Mouse (Mus musculus) cortical plate, adult 2 months (tissue): Measurements from ENCODE around the gene Ankrd34a. TPM values are rescaled to one million over a fixed set of nuclear protein-coding genes. Genes with fewer than 3 reads are reported as not detected.
"Not testable (repeated sequence)": the region's sequence is repeated elsewhere in the genome, so short reads cannot be mapped to it uniquely, and the experiment has no call there.

Source experiments
- H3K27ac ChIP-seq: fragments of 200-500 bp; 2 replicates; pipeline ENCODE4 v1.5.1; 2012; ENCODE audit warnings: low read length, control low read depth, inconsistent platforms; ENCODE audit not compliant: insufficient read depth
- H3K4me1 ChIP-seq: fragments of 200-500 bp; 2 replicates; pipeline ENCODE4 v1.6.1; 2011; ENCODE audit warnings: low read length; ENCODE audit not compliant: control insufficient read depth, insufficient read depth
- H3K4me3 ChIP-seq: fragments of 200-500 bp; 2 replicates; pipeline ENCODE4 v1.5.1; 2011; ENCODE audit warnings: mild to moderate bottlenecking, low read length, control low read depth; ENCODE audit not compliant: insufficient read depth
- CTCF ChIP-seq: fragments of 200-500 bp; IDR thresholded peaks from 2 replicates; pipeline ENCODE4 v1.5.1; 2011; ENCODE audit warnings: mild to moderate bottlenecking, control low read depth, low read length; ENCODE audit not compliant: insufficient read depth; ENCODE audit errors: extremely low read depth
- POLR2A ChIP-seq: fragments of 200-500 bp; IDR thresholded peaks from 2 replicates; pipeline ENCODE4 v1.6.1; 2011; ENCODE audit warnings: mild to moderate bottlenecking, low read length, control low read depth; ENCODE audit not compliant: insufficient read depth; ENCODE audit errors: extremely low read depth
- polyA plus RNA-seq: library from polyadenylated mRNA; depleted of rRNA; stranded (reverse); fragments of >200 nt; gene quantifications from 2 replicates; pipeline ENCODE4 v1.2.3, GENCODE M21; 2012

Ankrd34a gene
- polyA plus RNA-seq, 1 experiment, result 61.9 TPM

- Histone ChIP-seq H3K4me3 (peak overlapping the region; percentile 61), H3K27ac (peak overlapping the region; percentile 17), H3K4me1 (peaks cover 15% of the 10 kb centered on the region)
- TF ChIP-seq CTCF, result no peak
- TF ChIP-seq POLR2A, result peak; percentile 62; the same call in 1 of the 2 replicates
These were observed 4.9 kb downstream of the Ankrd34a start for GRCm38 (mm10) chr3:96601251-96601787.

GRCm38 (mm10) chr3:96601941-96602703, 5.7 kb downstream of the Ankrd34a start:
- TF ChIP-seq CTCF (no peak), POLR2A (no peak)
- peaks cover 15% of the 10 kb centered on the region for H3K4me1 ChIP-seq
- H3K27ac ChIP-seq, result peak overlapping the region; percentile 17
- H3K4me3 ChIP-seq, result peak overlapping the region; percentile 61

DNA sequence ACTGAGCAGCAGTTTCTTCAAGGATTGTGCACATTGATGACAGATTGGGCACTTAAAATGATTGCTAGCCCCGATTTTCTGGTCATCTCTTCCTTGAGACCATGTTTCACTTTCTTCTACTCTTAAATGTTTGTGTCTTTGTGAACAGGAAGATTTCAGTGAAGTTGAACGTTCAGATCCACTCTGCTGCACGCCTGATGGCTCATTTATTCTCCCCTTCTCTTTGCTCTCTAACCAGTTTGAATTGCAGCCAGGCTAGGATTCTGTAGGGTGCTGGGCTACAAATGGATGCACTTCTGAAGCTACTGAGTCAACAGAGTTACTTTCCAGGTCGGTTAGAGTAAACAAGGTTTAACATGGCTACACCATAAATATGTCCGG, 6.3 kb downstream of the Ankrd34a start:
- H3K4me1 ChIP-seq, result peaks cover 15% of the 10 kb centered on the region
- no peak for TF ChIP-seq POLR2A
- no peak for TF ChIP-seq CTCF
- H3K4me3 ChIP-seq, result peak overlapping the region; percentile 61; the same call in 1 of the 2 replicates
- no peak overlapping the region for H3K27ac ChIP-seq

DNA sequence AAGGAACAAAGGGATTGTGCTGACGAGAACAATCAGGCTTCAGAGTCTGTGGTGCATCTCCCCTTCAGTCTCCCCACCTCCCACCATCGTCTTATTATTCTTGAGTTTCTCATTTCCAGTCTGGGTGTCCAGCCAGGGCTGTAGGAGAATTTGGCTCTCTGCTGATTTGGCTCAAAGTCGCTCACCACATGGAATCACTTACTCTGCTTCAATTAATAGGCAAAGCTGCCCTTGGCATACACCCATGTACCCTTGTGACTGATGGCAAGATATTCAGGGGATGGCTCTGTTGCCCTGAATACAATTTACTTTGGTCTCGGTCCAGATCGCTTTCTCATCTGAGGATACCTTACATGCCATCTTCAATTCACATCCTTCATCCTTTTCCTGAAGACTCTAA, 6.9 kb downstream of the Ankrd34a start:
- TF ChIP-seq POLR2A (no peak), CTCF (no peak)
- Histone ChIP-seq H3K27ac (no peak overlapping the region), H3K4me1 (peaks cover 15% of the 10 kb centered on the region), H3K4me3 (no peak overlapping the region)

- H3K4me3 ChIP-seq, H3K27ac ChIP-seq: not testable (repeated sequence)
- H3K4me1 ChIP-seq, result peaks cover 11% of the 10 kb centered on the region; the same call in 1 of the 2 replicates
These were observed 9.6 kb downstream of the Ankrd34a start for GRCm38 (mm10) chr3:96606007-96606406.

DNA sequence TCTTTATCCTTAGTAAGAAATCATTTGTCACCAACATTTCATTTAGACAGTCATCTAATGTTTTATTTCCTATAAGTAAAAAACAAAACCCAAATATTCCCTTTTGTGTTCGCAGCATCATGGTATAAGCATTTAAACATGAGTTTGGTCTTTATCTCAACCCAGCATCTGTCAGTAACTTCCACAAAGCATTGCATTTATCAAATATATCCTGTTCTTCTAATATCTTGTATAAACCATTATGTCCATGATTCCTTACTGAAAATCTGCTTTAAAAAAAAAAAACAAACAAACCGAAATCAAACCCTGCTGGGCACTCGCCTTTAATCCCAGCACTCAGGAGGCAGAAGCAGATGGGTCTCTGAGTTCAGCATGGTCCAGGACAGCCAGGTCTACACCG, 10.2 kb downstream of the Ankrd34a start:
- no peak overlapping the region for H3K4me3 ChIP-seq
- TF ChIP-seq POLR2A (no peak), CTCF (no peak)
- no peak overlapping the region for H3K27ac ChIP-seq

GRCm38 (mm10) chr3:96617941-96618340, 21.5 kb downstream of the Ankrd34a start:
- TF ChIP-seq CTCF, result no peak
- no peak for TF ChIP-seq POLR2A
- Histone ChIP-seq H3K27ac (no peak overlapping the region), H3K4me3 (no peak overlapping the region), H3K4me1 (no peaks in the 10 kb centered on the region)

More for the DNA sequence above, 10.2 kb downstream of the Ankrd34a start:
- H3K4me1 ChIP-seq, result peaks cover 11% of the 10 kb centered on the region; the same call in 1 of the 2 replicates

- no peak overlapping the region for H3K4me3 ChIP-seq
- TF ChIP-seq POLR2A, result no peak
- no peak for TF ChIP-seq CTCF
- H3K4me1 ChIP-seq, result no peaks in the 10 kb centered on the region
- H3K27ac ChIP-seq, result no peak overlapping the region
These were observed 26.8 kb downstream of the Ankrd34a start for GRCm38 (mm10) chr3:96623201-96623600.

- peaks cover 3% of the 10 kb centered on the region; the same call in 1 of the 2 replicates for H3K4me1 ChIP-seq
- no peak for TF ChIP-seq CTCF
- peak; percentile 89 for TF ChIP-seq POLR2A
- H3K4me3 ChIP-seq, result peak within 1 kb of the TSS; percentile 60
- H3K27ac ChIP-seq, result peak within 1 kb of the TSS; percentile 29; the same call in 1 of the 2 replicates
These were observed 33.5 kb downstream of the Ankrd34a start, which contains the start of gene Rbm8a for GRCm38 (mm10) chr3:96629729-96630600. Gene Rbm8a (plus strand): TSS chr3:96629933.
